Mouse (Mus musculus): ENCODE results near the gene Grm4.

The Grm4 gene

GRCm38 (mm10) chr17:27485940-27486339 lies 35.3 kb downstream of the Grm4 start:
- DNase-seq = peak; percentile 66

- peak; percentile 94 for DNase-seq
Observed at GRCm38 (mm10) chr17:27483571-27483970, 37.6 kb downstream of the Grm4 start.

GRCm38 (mm10) chr17:27480143-27481103 lies 40.8 kb downstream of the Grm4 start:
- peak; percentile 80 for DNase-seq

- DNase-seq = peak; percentile 68
Observed at GRCm38 (mm10) chr17:27475650-27476049, 45.6 kb downstream of the Grm4 start.

- DNase-seq = no peak
Observed at GRCm38 (mm10) chr17:27466620-27467019, 54.6 kb downstream of the Grm4 start.

- no peak for DNase-seq
Observed at GRCm38 (mm10) chr17:27465924-27466323, 55.3 kb downstream of the Grm4 start.

- DNase-seq = no peak
Observed at GRCm38 (mm10) chr17:27464327-27464962, 56.8 kb downstream of the Grm4 start.

- peak; percentile 79 for DNase-seq
Observed at GRCm38 (mm10) chr17:27459979-27460378, 61.2 kb downstream of the Grm4 start.

- DNase-seq = peak; percentile 80
Observed at GRCm38 (mm10) chr17:27459241-27459640, 62.0 kb downstream of the Grm4 start.

- DNase-seq = peak; percentile 69
Observed at GRCm38 (mm10) chr17:27457863-27458494, 63.2 kb downstream of the Grm4 start.

- peak; percentile 78 for DNase-seq
Observed at GRCm38 (mm10) chr17:27457038-27457577, 64.1 kb downstream of the Grm4 start.

GRCm38 (mm10) chr17:27456364-27456763 lies 64.8 kb downstream of the Grm4 start:
- DNase-seq = peak; percentile 100

- peak; percentile 69 for DNase-seq
Observed at GRCm38 (mm10) chr17:27455012-27455784, 66.0 kb downstream of the Grm4 start.

- DNase-seq = peak; percentile 79
Observed at GRCm38 (mm10) chr17:27454396-27454795, 66.8 kb downstream of the Grm4 start.

- peak; percentile 77 for DNase-seq
Observed at GRCm38 (mm10) chr17:27453045-27453444, 68.2 kb downstream of the Grm4 start.

- peak; percentile 83 for DNase-seq
Observed at GRCm38 (mm10) chr17:27451787-27452186, 69.4 kb downstream of the Grm4 start.

GRCm38 (mm10) chr17:27451216-27451615 lies 70.0 kb downstream of the Grm4 start:
- peak; percentile 81 for DNase-seq

GRCm38 (mm10) chr17:27449757-27450330 lies 71.4 kb downstream of the Grm4 start:
- peak; percentile 81 for DNase-seq

GRCm38 (mm10) chr17:27448749-27449148 lies 72.5 kb downstream of the Grm4 start:
- peak; percentile 90 for DNase-seq

- peak; percentile 65 for DNase-seq
Observed at GRCm38 (mm10) chr17:27445364-27446075, 75.7 kb downstream of the Grm4 start.

GRCm38 (mm10) chr17:27442538-27443113 lies 78.6 kb downstream of the Grm4 start:
- DNase-seq = peak; percentile 51

Data from cerebellum, adult 9-11 months (tissue).